Mouse (Mus musculus) heart, postnatal 0 days (tissue): ENCODE measurements at regions not wholly inside any gene's neighbourhood (a gene's known extent, or its start where the extent isn't known, plus 50 kb on each side); places are given as distances from the start of the nearest gene placed in this dataset.

Experiments used
- CTCF ChIP-seq: IDR thresholded peaks from 2 replicates; pipeline ENCODE4 v1.5.1; 2016; ENCODE audit warnings: antibody characterized with exemption, control low read depth, low read depth
- EP300 ChIP-seq: IDR thresholded peaks from 2 replicates; pipeline ENCODE4 v1.6.1; 2016; ENCODE audit warnings: antibody characterized with exemption, low read depth

DNA sequence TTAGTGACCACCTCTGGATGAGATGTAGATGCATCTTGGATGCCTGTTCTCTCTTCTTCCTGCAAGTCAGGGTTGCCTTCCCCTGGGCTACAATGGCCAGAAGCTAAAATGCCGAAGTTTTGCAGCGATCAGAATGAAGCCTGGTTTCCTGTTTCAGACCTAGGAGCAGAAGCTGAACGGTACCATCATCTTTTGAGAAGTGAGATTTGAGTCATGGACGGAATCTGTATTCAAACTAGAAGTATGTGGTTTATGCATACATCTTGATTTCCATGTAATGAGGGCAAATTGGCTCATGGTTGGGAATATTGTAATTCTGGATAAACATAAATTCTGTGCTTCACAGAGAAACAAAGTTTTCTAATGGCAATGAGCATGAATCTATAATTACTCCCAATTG, 120.6 kb downstream of the Tbx4 start:
- no peak for TF ChIP-seq CTCF
- no peak for TF ChIP-seq EP300
